Mouse (Mus musculus) urinary bladder, postnatal 10 days (tissue): ENCODE data around the gene Gpr45.
"Not testable (repeated sequence)": the region's sequence is repeated elsewhere in the genome, so short reads cannot be mapped to it uniquely, and the experiment has no call there.

Experiments
- DNase-seq: peaks from one replicate; pipeline ENCODE4 v3.0.0; 2022; ENCODE audit warnings: low spot score

The Gpr45 gene

DNA sequence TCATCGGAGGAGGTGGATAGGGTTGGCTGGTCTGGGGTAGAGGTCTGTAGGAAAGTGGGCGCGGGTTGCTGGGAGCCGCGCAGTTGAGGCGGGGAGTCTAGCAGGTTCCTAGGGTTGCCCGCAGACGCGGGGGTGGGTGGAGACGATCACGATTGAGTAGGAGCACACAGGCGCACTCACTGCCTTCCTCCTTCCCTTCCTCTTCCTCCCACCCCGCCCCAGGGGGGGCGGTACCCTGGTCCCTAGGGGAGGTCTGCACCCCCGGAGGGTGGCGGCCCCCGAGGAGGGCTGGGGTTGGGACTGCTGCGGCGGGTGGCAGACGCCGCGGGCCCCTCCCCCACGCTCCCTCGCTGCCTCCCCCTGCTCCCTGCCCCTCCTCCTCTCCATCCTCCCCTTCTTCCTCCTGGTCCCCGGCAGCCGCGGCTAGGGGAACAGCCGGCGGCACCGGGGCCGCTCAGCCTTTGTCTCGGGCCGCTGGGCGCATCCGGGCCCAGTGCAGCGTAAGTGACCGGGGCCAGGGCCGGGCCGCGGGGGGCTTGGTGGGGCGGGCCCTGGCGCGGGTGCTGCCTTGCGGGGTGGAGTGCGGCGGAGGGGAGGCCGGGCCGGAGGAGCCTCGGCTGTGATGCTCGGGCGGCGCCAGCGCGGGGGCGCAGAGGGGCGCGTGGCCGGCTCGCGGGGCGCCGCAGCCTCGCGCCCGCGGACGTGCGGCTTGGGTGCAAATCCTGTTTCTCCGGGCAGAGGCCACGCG, at the start of gene Gpr45:
Gpr45 (plus strand) TSS at position 139 of the 748 bp plus-strand sequence.
- no peak for DNase-seq

DNA sequence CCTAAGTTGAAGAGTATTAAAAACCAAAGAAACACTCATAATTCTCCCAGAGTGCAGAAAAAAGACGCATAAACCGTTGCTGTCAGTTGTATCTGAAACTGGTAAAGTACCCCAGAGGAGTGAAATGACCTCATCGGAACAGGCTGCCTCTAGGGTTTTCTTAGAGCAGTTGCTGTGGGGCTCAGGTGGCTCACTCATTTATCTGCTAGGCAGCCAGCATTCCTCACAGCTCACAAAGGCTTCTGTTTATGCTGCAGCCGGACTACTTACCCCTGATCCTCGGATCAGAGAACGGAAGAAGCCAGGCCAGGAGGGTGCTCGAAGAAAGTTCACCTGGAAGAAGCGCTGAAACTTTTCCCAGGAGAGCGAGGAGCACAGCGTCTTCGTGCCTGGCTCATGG, 47.5 kb upstream of the Gpr45 start:
- no peak for DNase-seq

DNA sequence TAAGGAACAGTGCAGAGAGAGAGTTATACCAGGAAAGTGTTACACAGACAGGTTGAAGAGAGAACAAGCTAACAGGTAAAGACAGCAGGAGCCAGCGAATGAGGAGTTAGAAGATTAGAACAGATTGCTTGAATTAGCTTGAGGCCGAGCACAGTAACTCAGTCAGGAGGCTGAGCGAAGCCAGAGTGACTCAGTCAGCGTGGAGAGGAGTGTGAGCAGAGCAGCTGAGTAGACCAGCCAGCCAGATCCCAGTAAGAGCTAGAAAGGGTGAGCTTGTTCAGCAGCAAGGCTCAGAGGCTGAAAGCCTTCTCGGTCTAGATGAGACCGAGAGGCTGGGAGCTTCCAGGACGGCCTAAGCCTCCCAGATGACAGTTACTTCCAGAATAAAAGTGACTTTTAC, 46.0 kb upstream of the Gpr45 start:
- no peak for DNase-seq

DNA sequence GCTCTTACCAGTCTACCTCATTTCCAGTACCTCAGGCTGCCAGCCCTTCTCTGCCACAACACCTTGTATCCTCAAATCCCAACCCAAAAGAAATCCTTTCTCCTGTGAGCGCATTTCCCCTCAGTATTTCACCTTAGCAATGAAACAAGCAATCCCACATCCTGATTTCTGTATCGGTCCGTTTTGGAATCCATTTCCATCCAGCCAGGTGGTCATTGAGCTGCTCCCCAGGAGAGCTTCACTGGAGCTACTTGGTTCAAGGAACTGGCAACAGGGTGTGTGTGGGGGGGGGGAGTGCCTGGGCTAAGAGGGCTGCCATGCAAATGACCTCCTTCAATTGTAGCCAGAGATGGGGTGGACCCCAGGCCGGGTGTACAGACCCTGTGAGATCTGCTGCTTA, 45.5 kb upstream of the Gpr45 start:
- no peak for DNase-seq

GRCm38 (mm10) chr1:42915062-42915461, 37.6 kb upstream of the Gpr45 start:
- no peak for DNase-seq

GRCm38 (mm10) chr1:42916719-42917118, 36.0 kb upstream of the Gpr45 start:
- no peak for DNase-seq

DNA sequence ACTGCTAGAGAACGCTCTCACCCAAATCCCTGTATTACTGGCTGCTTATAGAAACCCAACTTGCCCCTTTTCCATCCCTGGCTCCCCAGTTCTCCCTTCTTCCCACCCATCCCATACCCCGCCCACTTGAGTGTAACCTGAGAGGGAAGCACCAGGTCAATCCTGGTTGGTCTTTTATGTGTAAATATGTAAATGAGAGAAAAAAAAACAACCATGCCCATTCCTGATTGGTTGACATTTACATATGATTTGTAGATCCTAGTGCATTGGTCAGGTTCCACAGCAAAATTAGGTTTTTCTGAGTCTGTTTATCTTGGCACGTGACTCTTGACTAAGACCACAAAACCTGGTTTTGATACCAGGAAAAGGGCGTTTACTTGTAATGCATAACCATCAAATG, 34.8 kb upstream of the Gpr45 start:
- DNase-seq: no peak

DNA sequence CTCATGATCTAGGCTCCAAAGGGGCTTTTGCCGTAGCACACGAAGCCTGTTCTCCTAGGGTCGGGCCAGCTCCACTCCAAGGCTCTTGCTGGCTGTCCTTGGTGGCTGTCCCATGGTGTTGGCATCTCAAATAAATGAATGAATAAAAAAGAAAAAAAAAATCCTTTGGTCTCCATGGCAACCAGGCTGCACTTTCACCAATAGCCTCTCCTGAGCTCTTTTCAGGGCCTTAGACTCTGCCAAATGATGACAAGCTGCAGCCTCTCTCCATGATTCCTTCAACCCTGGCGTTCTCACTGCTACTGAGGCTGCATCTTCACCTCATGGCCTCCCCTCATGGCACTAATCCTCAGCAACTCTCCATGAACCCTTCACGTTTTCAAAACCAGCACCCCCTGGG, 28.7 kb upstream of the Gpr45 start:
- DNase-seq: no peak

- no peak for DNase-seq
Measured at GRCm38 (mm10) chr1:42933613-42934012, 19.1 kb upstream of the Gpr45 start.

DNA sequence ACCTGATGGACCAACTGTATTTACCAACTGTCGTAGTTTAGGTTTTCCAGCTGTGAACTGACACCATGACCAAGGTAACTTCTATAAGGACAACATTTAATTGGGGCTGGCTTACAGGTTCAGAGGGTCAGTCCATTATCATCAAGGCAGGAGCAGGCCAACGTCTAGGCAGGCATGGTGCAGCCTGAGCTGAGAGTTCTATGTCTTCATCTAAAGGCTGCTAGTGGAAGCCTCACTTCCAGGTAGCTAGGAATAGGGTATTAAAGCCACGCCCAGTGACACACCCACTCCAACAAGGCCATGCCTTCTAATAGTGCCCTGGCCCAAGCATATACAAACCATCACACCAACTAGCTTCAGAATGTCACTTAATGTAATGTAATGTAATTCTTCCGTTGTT, 4.2 kb upstream of the Gpr45 start:
- no peak for DNase-seq

DNA sequence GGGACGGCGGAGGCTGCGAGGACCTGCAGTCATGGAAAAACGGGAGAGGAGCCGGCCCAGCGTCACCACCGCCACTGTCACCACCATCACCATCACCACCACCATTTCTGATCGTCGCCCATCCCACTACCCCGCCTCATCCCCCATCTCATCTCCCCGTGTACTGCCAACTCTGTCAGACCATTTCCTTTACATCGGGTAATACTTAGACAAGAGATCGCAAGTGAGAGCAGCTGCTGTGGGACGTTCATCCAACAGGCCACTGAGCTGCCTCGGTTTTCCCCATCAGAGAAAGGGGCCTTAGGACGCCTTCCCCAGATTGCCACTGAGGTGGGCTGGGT, 780 bp downstream of the Gpr45 start:
- DNase-seq: no peak

DNA sequence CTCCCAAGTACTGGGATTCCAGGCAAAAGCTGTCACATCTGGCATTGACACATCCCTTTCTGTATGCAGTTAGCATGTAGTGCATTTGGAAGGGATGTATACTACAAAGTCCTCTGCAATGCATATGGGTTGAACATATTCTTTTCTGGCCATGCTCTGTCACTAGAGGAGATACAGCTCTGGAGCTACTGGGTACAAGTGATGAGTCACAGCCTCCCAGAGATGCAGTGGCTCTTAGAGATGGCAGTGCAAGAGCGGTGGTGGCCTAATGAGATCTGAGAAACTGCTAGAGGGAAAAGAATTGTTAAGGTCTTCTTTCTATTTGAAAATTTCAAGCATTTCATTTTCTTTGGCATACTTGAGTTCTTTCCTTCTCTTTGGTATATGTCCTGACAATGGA, 4.2 kb downstream of the Gpr45 start:
- DNase-seq: no peak

DNA sequence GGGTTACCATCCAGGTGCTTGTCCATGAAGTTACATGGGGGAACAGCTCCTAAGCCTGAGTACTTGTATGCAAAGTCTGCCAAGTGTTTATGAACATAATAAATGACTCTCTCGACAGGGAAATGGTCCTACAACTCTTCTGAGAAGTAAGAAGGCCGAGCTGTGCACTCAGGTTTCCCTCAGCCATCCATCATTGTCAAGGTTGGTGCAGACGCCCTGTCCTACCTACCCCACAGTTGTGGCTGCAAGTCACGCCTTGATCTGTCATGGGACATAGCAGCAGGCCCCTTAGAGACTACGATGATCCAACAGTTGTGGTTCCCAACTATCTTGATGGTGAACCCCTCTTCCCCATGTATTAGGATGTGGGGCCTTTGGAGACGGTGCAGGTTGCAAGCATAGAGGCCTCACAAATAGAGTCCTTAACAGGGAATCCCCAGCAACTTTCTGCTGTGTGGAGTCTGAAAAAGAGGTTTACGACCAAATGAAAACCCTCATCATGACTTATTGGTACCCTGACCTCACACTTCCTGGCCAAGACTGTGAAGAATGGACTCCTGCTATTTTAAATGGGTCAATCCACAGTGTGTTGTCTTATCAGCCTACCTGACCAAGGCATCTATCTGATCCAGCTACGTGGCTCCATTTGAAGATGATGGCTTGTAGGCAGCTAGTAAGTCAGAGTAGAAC, 30.6 kb downstream of the Gpr45 start:
- DNase-seq: no peak

GRCm38 (mm10) chr1:42984119-42984518, 31.4 kb downstream of the Gpr45 start:
- DNase-seq: no peak

DNA sequence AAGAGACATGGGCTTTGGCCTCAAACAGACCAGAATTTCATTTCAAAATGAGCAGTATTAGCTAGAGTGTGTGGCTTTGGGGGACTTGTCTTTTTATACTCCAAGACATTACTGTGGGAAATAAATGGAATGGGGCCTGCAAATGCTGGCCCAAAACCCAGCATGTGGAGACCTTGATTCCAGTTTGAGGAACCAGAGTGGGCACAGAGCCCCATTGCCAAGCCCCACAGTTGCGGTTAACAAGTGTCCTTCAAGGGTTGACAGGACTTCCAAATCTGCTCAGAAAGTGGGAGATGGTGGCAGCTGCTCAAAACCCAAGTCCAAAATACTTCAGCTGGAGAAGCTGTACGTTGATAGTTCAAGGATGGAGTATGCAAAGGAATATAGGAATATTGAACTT, 36.3 kb downstream of the Gpr45 start:
- no peak for DNase-seq

GRCm38 (mm10) chr1:43006051-43006514, 53.4 kb downstream of the Gpr45 start:
- DNase-seq: no peak

- DNase-seq: no peak
Measured at GRCm38 (mm10) chr1:43006524-43006923, 53.9 kb downstream of the Gpr45 start.

- DNase-seq: no peak
Measured at GRCm38 (mm10) chr1:43010461-43010860, 57.8 kb downstream of the Gpr45 start.

GRCm38 (mm10) chr1:43015153-43015685, 62.5 kb downstream of the Gpr45 start:
- DNase-seq: not testable (repeated sequence)

GRCm38 (mm10) chr1:43036014-43036413, 83.3 kb downstream of the Gpr45 start:
- no peak for DNase-seq

DNA sequence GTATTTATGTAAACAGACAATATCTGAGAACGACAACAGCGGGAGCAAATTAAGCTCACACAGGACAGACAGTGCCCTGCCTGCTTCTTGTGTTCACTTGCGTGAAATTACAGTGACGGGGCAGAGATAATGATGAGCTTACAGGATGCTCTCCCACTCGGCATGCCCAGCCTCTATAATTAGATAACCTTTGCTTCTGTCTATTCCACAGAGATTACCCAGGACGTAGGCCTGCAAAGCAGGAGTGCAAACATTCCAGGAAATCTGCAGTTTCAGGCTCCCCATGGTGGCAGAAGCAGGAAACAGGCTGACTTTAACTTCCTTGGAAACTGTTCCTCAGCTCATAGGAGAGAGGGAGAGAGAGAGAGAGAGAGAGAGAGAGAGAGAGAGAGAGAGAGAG, 89.6 kb downstream of the Gpr45 start:
- no peak for DNase-seq

- DNase-seq: no peak
Measured at GRCm38 (mm10) chr1:43045204-43045982, 92.7 kb downstream of the Gpr45 start.

GRCm38 (mm10) chr1:43046990-43047389, 94.3 kb downstream of the Gpr45 start:
- no peak for DNase-seq
